Mouse (Mus musculus) MEL (cell line): ENCODE measurements around the gene Lrrc23. TPM values are rescaled to one million over a fixed set of nuclear protein-coding genes. Genes with fewer than 3 reads are reported as not detected.

Experiments used
- DNase-seq: peaks from one replicate; pipeline ENCODE4 v3.0.0; 2011; ENCODE audit warnings: low read depth, low spot score
- H3K27ac ChIP-seq: 2 replicates; pipeline ENCODE4 v1.5.1; 2012; ENCODE audit warnings: low read depth, mild to moderate bottlenecking, control low read depth, low read length, moderate library complexity; ENCODE audit not compliant: control insufficient read depth
- H3K27me3 ChIP-seq, 2 experiments: fragments of 150-350 bp in 1 of 2; sonication (generic) in 1 of 2; 2 replicates each; pipeline ENCODE4 v1.6.1; 2012; ENCODE audit warnings: low read length in 2 of 2, mild to moderate bottlenecking in 2 of 2, improper control_type of control experiment in 1 of 2, moderate library complexity in 1 of 2; ENCODE audit not compliant: insufficient read depth in 2 of 2, control insufficient read depth in 1 of 2
- H3K36me3 ChIP-seq, 2 experiments: 2 replicates each; pipeline ENCODE4 v1.6.1; 2012 to 2014; ENCODE audit warnings: low read length in 2 of 2, improper control_type of control experiment in 1 of 2, inconsistent platforms in 1 of 2, mild to moderate bottlenecking in 1 of 2; ENCODE audit not compliant: insufficient read depth in 2 of 2, control insufficient read depth in 1 of 2
- H3K4me1 ChIP-seq, 2 experiments: fragments of 150-350 bp in 1 of 2; sonication (generic) in 1 of 2; 2 replicates each; pipeline ENCODE4 v1.6.1; 2012; ENCODE audit warnings: low read length in 2 of 2, improper control_type of control experiment in 1 of 2, mild to moderate bottlenecking in 1 of 2; ENCODE audit not compliant: insufficient read depth in 2 of 2, control insufficient read depth in 1 of 2
- H3K4me3 ChIP-seq, 2 experiments: fragments of 150-350 bp in 1 of 2; sonication (generic) in 1 of 2; 2 replicates each; pipeline ENCODE4 v1.5.1; 2012; ENCODE audit warnings: low read depth in 2 of 2, low read length in 2 of 2, mild to moderate bottlenecking in 2 of 2, moderate library complexity in 2 of 2, control low read depth in 1 of 2, improper control_type of control experiment in 1 of 2; ENCODE audit not compliant: control insufficient read depth in 1 of 2, insufficient read depth in 1 of 2
- H3K79me2 ChIP-seq: 2 replicates; pipeline ENCODE4 v1.6.1; 2012; ENCODE audit warnings: mild to moderate bottlenecking, low read length, moderate library complexity; ENCODE audit not compliant: control insufficient read depth, poor library complexity, insufficient read depth
- H3K9ac ChIP-seq: 2 replicates; pipeline ENCODE4 v1.6.1; 2012; ENCODE audit warnings: low read depth, mild to moderate bottlenecking, control low read depth, low read length, moderate library complexity; ENCODE audit not compliant: control insufficient read depth, poor library complexity, severe bottlenecking
- H3K9me3 ChIP-seq: fragments of 150-350 bp; sonication (generic); replicated peaks from 2 replicates; pipeline ENCODE4 v1.6.1; 2012; ENCODE audit warnings: mild to moderate bottlenecking, low read length, improper control_type of control experiment, moderate library complexity; ENCODE audit not compliant: insufficient read depth
- BHLHE40 ChIP-seq: IDR thresholded peaks from 2 replicates; pipeline ENCODE4 v1.6.1; 2012; ENCODE audit warnings: low read depth, mild to moderate bottlenecking, inconsistent platforms, low read length, improper control_type of control experiment, borderline replicate concordance
- CHD1 ChIP-seq: IDR thresholded peaks from 2 replicates; pipeline ENCODE4 v1.6.1; 2012; ENCODE audit warnings: low read depth, mild to moderate bottlenecking, inconsistent platforms, low read length, improper control_type of control experiment
- CTCF ChIP-seq, 3 experiments: IDR thresholded peaks in 2 of 3; conservative IDR thresholded peaks in 1 of 3; 2 replicates each; pipeline ENCODE4 v1.5.1; 2011 to 2012; ENCODE audit warnings: low read length in 3 of 3, low read depth in 2 of 3, mild to moderate bottlenecking in 2 of 3, improper control_type of control experiment in 1 of 3, inconsistent platforms in 1 of 3, mixed read lengths in 1 of 3, moderate library complexity in 1 of 3; ENCODE audit not compliant: control insufficient read depth in 1 of 3, insufficient read depth in 1 of 3, poor library complexity in 1 of 3, severe bottlenecking in 1 of 3
- EP300 ChIP-seq, 2 experiments: IDR thresholded peaks; 2 replicates each; pipeline ENCODE4 v1.6.1; 2011; ENCODE audit warnings: improper control_type of control experiment in 2 of 2, low read length in 2 of 2, low read depth in 1 of 2, mild to moderate bottlenecking in 1 of 2
- ETS1 ChIP-seq: IDR thresholded peaks from 2 replicates; pipeline ENCODE4 v1.6.1; 2012; ENCODE audit warnings: low read depth, mild to moderate bottlenecking, inconsistent platforms, low read length, improper control_type of control experiment, moderate library complexity
- GATA1 ChIP-seq: IDR thresholded peaks from 2 replicates; pipeline ENCODE4 v1.6.1; 2011; ENCODE audit warnings: low read depth, low read length, improper control_type of control experiment
- HCFC1 ChIP-seq: IDR thresholded peaks from 2 replicates; pipeline ENCODE4 v1.6.1; 2012; ENCODE audit warnings: low read depth, mild to moderate bottlenecking, inconsistent platforms, low read length, improper control_type of control experiment, moderate library complexity
- MAX ChIP-seq: IDR thresholded peaks from 2 replicates; pipeline ENCODE4 v1.6.1; 2011; ENCODE audit warnings: low read length, improper control_type of control experiment
- MAZ ChIP-seq: IDR thresholded peaks from 2 replicates; pipeline ENCODE4 v1.6.1; 2012; ENCODE audit warnings: low read depth, mild to moderate bottlenecking, inconsistent platforms, low read length, improper control_type of control experiment
- NELFE ChIP-seq: IDR thresholded peaks from 2 replicates; pipeline ENCODE4 v1.6.1; 2011; ENCODE audit warnings: low read depth, low read length, improper control_type of control experiment
- POLR2A ChIP-seq, 2 experiments: IDR thresholded peaks; 2 replicates each; pipeline ENCODE4 v1.6.1; 2011 to 2012; ENCODE audit warnings: low read length in 2 of 2, mild to moderate bottlenecking in 2 of 2, control low read depth in 1 of 2, improper control_type of control experiment in 1 of 2, low read depth in 1 of 2, moderate library complexity in 1 of 2; ENCODE audit not compliant: control insufficient read depth in 1 of 2, insufficient read depth in 1 of 2, poor library complexity in 1 of 2
- RAD21 ChIP-seq: IDR thresholded peaks from 2 replicates; pipeline ENCODE4 v1.6.1; 2011; ENCODE audit warnings: mild to moderate bottlenecking, low read depth, low read length, improper control_type of control experiment
- SIN3A ChIP-seq: IDR thresholded peaks from 2 replicates; pipeline ENCODE4 v1.6.1; 2012; ENCODE audit warnings: low read length, improper control_type of control experiment, inconsistent platforms
- SMC3 ChIP-seq: IDR thresholded peaks from 2 replicates; pipeline ENCODE4 v1.6.1; 2011; ENCODE audit warnings: low read depth, low read length, improper control_type of control experiment
- TBP ChIP-seq: IDR thresholded peaks from 2 replicates; pipeline ENCODE4 v1.8.0; 2011; ENCODE audit warnings: low read depth, low read length, improper control_type of control experiment
- TCF12 ChIP-seq: IDR thresholded peaks from 2 replicates; pipeline ENCODE4 v1.6.1; 2014; ENCODE audit warnings: low read depth, mild to moderate bottlenecking, inconsistent platforms, low read length, improper control_type of control experiment, moderate library complexity
- USF1 ChIP-seq: IDR thresholded peaks from 2 replicates; pipeline ENCODE4 v1.6.1; 2014; ENCODE audit warnings: low read depth, mild to moderate bottlenecking, inconsistent platforms, low read length, improper control_type of control experiment, moderate library complexity
- ZC3H11A ChIP-seq: IDR thresholded peaks from 2 replicates; pipeline ENCODE4 v1.6.1; 2012; ENCODE audit warnings: low read depth, mild to moderate bottlenecking, inconsistent platforms, low read length, improper control_type of control experiment
- ZMIZ1 ChIP-seq: IDR thresholded peaks from 2 replicates; pipeline ENCODE4 v1.6.1; 2012; ENCODE audit warnings: low read depth, mild to moderate bottlenecking, inconsistent platforms, low read length, improper control_type of control experiment, moderate library complexity
- polyA plus RNA-seq, 2 experiments: library from polyadenylated mRNA; stranded (reverse) in 1 of 2; unstranded in 1 of 2; fragments of >175 nt in 1 of 2; fragments of >200 nt in 1 of 2; gene quantifications; 2 replicates each; pipeline versions ENCODE4 v1.2.1 to v1.2.4; 2012; ENCODE audit warnings: low replicate concordance in 2 of 2, low read depth in 1 of 2; ENCODE audit not compliant: insufficient read length in 2 of 2, insufficient read depth in 1 of 2, missing spikeins in 1 of 2
- total RNA-seq: library from RNA; depleted of rRNA; stranded (reverse); fragments of 300-350 nt; gene quantifications from 2 replicates; pipeline ENCODE4 v1.2.3, GENCODE M21; 2012

The Lrrc23 gene
- total and polyA plus RNA-seq, 3 experiments: 0.11 TPM; not detected in 2

GRCm38 (mm10) chr6:124780917-124781316, 1.4 kb upstream of the Lrrc23 start:
- Histone ChIP-seq H3K4me3 (no peak overlapping the region), H3K27ac (no peak overlapping the region), H3K36me3 (no peaks in the 10 kb centered on the region), H3K9me3 (no peaks in the 10 kb centered on the region), H3K4me1 (no peaks in the 10 kb centered on the region), H3K79me2 (no peaks in the 10 kb centered on the region), H3K27me3 (peaks cover 8 to 11% of the 10 kb centered on the region in 2 experiments), H3K9ac (no peak overlapping the region)
- TF ChIP-seq ETS1 (no peak), TCF12 (no peak), CHD1 (no peak), MAZ (no peak), BHLHE40 (no peak), SMC3 (no peak), NELFE (no peak), EP300 (IDR thresholded peaks at IDR 0.05; ENCODE audit: low read depth in 1 of 2, low read length in 2 of 2) (no peak), TBP (no peak), ZMIZ1 (no peak)
- DNase-seq: no peak

GRCm38 (mm10) chr6:124779984-124780416, 473 bp upstream of the Lrrc23 start:
- no peaks in the 10 kb centered on the region for H3K36me3 ChIP-seq
- no peaks in the 10 kb centered on the region for H3K4me1 ChIP-seq
- no peaks in the 10 kb centered on the region for H3K79me2 ChIP-seq
- no peak overlapping the region for H3K9ac ChIP-seq
- TF ChIP-seq TCF12 (no peak), EP300 (IDR thresholded peaks at IDR 0.05; ENCODE audit: low read depth in 1 of 2, low read length in 2 of 2) (no peak), CTCF (IDR thresholded peaks at IDR 0.05 in 2 of 3, conservative IDR thresholded peaks at IDR 0.05 in 1 of 3; ENCODE audit: control insufficient read depth in 1 of 3, insufficient read depth in 1 of 3, low read depth in 2 of 3, low read length in 3 of 3, poor library complexity in 1 of 3, severe bottlenecking in 1 of 3) (no peak), HCFC1 (no peak), ZC3H11A (no peak), USF1 (no peak), RAD21 (no peak), GATA1 (no peak), POLR2A (IDR thresholded peaks at IDR 0.05; ENCODE audit: control insufficient read depth in 1 of 2, insufficient read depth in 1 of 2, low read depth in 1 of 2, low read length in 2 of 2, poor library complexity in 1 of 2) (no peak), ETS1 (no peak), SIN3A (no peak), MAX (no peak)
- no peak overlapping the region for H3K4me3 ChIP-seq
- peaks cover 9 to 12% of the 10 kb centered on the region in 2 experiments for H3K27me3 ChIP-seq
- no peaks in the 10 kb centered on the region for H3K9me3 ChIP-seq
- DNase-seq: no peak
- H3K27ac ChIP-seq: no peak overlapping the region
